Mouse (Mus musculus): ENCODE results near the gene Cd300lg.

- no peak for TF ChIP-seq CTCF (IDR thresholded peaks at IDR 0.05; ENCODE audit: control insufficient read depth, insufficient read depth, insufficient read length)
- TF ChIP-seq MYOG (IDR thresholded peaks at IDR 0.05; ENCODE audit: control insufficient read depth, extremely low read depth, insufficient read length): no peak
- TF ChIP-seq USF1 (IDR thresholded peaks at IDR 0.05; ENCODE audit: low read depth): no peak
- TF ChIP-seq MYOD1 (IDR thresholded peaks at IDR 0.05; ENCODE audit: control insufficient read depth, insufficient read length, low read depth): no peak
- no peak for TF ChIP-seq FOSL1 (IDR thresholded peaks at IDR 0.05; ENCODE audit: insufficient read depth, low read length, poor library complexity, severe bottlenecking)
- TF ChIP-seq MAX (IDR thresholded peaks at IDR 0.05): no peak
These were observed 28.3 kb downstream of the Cd300lg start for GRCm38 (mm10) chr11:102069633-102070032.

Data from C2C12 (cell line).